In the genomic region with DNA sequence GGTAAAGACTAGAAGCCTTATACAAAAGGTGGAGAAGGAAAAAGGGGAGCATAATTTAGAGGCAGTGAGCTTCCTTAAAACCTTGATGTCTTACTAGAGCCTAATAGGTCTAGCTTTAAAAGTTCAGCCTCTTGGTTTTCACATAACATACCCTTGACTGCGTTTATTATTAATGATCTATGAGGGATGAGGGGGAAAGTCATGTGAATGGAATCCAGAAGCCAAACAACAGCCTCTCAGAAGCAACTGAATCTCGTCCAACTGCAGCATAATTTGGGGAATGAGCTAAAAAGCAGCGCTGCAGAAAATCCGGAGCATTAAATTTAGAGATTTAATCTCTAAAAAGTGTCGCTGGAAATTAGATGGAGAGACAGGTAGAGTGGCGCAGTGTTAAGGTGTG, we compare ENCODE assay signal across 20 mouse cellular contexts. TPM values are rescaled to one million over a fixed set of nuclear protein-coding genes. Genes with fewer than 3 reads are reported as not detected.
DNase-seq lines count a peak whose midpoint lies in the region; ATAC-seq and TF ChIP-seq lines count a peak whose summit lies in the region.
"Had no signal": no experiment of that assay in that cellular context is flagged by ENCODE, and none has a peak within 500 bp of the region (broad histone marks: within the 10 kb centered on the region; RNA-seq: fewer than 3 reads in every experiment).

No protein-coding gene starts in this region.

- DNase-seq in kidney, adult 2 months: peak; percentile 6
- no peak for DNase-seq in kidney, adult 11 months
- peak; percentile 71 for DNase-seq in lung, embryonic 14.5 days
- no peak for DNase-seq in lung, postnatal 25 days (ENCODE audit: low spot score)
- peak; percentile 66 for DNase-seq in Muller cell, postnatal 12 days (ENCODE audit: inconsistent ontology term)
- peak; percentile 25 for DNase-seq in kidney, postnatal 14 days
- no peak for DNase-seq in ovary, postnatal 10 days (ENCODE audit: low spot score)
- no peak for DNase-seq in cerebellum, adult 11-12 months
- DNase-seq: cerebellum, postnatal 10 days; layer of hippocampus, adult 9-11 months; spleen, adult 18-20 months had no signal

- no peak for TF ChIP-seq CTCF in kidney, adult 2 months (conservative IDR thresholded peaks at IDR 0.05; ENCODE audit: insufficient read depth, insufficient read length, low read depth, low read length)
- no peak for TF ChIP-seq CTCF in lung, embryonic 14.5 days (IDR thresholded peaks at IDR 0.05; ENCODE audit: low read depth)

- peak; percentile 35; the same call in 1 of the 2 replicates for ATAC-seq in lung, embryonic 14.5 days (ENCODE audit: insufficient read depth)

- H3K27ac ChIP-seq in kidney, adult 2 months (ENCODE audit: insufficient read depth, low read depth, low read length): no peak overlapping the region
- H3K27ac ChIP-seq in lung, embryonic 14.5 days (ENCODE audit: low read depth): peak overlapping the region; percentile 48; the same call in 1 of the 2 replicates
- H3K27ac ChIP-seq: forebrain, embryonic 12.5 days; hindbrain, embryonic 12.5 days; left cerebral cortex, adult 2 months; limb, embryonic 15.5 days; liver, embryonic 15.5 days; neural tube, embryonic 15.5 days had no signal

- no peak for TF ChIP-seq POLR2A in kidney, adult 2 months (IDR thresholded peaks at IDR 0.05; ENCODE audit: low read depth, low read length)

- H3K36me3 ChIP-seq in kidney, adult 2 months (ENCODE audit: control insufficient read depth, insufficient read depth, low read length): no peaks in the 10 kb centered on the region
- H3K36me3 ChIP-seq in lung, embryonic 14.5 days (ENCODE audit: insufficient read depth): no peaks in the 10 kb centered on the region
- H3K36me3 ChIP-seq: forebrain, embryonic 12.5 days; G1E; hindbrain, embryonic 12.5 days; limb, embryonic 15.5 days; liver, embryonic 15.5 days; neural tube, embryonic 15.5 days had no signal

- H3K9ac ChIP-seq in lung, embryonic 14.5 days: no peak overlapping the region
- H3K9ac ChIP-seq: forebrain, embryonic 12.5 days; hindbrain, embryonic 12.5 days; limb, embryonic 15.5 days; liver, embryonic 15.5 days; neural tube, embryonic 15.5 days had no signal

- no peak overlapping the region for H3K4me2 ChIP-seq in lung, embryonic 14.5 days
- H3K4me2 ChIP-seq: forebrain, embryonic 12.5 days; hindbrain, embryonic 12.5 days; limb, embryonic 15.5 days; liver, embryonic 15.5 days; midbrain, embryonic 11.5 days; neural tube, embryonic 15.5 days had no signal

- no peaks in the 10 kb centered on the region for H3K9me3 ChIP-seq in lung, embryonic 14.5 days (ENCODE audit: low read depth, low read length)
- H3K9me3 ChIP-seq: forebrain, embryonic 12.5 days; G1E; hindbrain, embryonic 12.5 days; limb, embryonic 15.5 days; liver, embryonic 15.5 days; neural tube, embryonic 15.5 days had no signal

- 57% methylated on average over 6 of the region's 6 CpGs for WGBS in kidney, adult 2 months
- 32% methylated on average over 6 of the region's 6 CpGs for WGBS in lung, embryonic 14.5 days

- H3K4me1 ChIP-seq in kidney, adult 2 months (ENCODE audit: control insufficient read depth, insufficient read depth, low read length): no peaks in the 10 kb centered on the region
- H3K4me1 ChIP-seq in lung, embryonic 14.5 days (ENCODE audit: insufficient read depth): 0 out of 2 replicates have a peak, but pooled peaks cover 4% of the 10 kb centered on the region
- H3K4me1 ChIP-seq: forebrain, embryonic 12.5 days; hindbrain, embryonic 12.5 days; limb, embryonic 15.5 days; liver, embryonic 15.5 days; neural tube, embryonic 15.5 days had no signal

- no peaks in the 10 kb centered on the region for H3K27me3 ChIP-seq in kidney, adult 2 months (replicated peaks; ENCODE audit: control insufficient read depth, insufficient read depth, low read length)
- H3K27me3 ChIP-seq in lung, embryonic 14.5 days (ENCODE audit: insufficient read depth, low read length): no peaks in the 10 kb centered on the region
- H3K27me3 ChIP-seq: CH12.LX; forebrain, embryonic 12.5 days; hindbrain, embryonic 12.5 days; limb, embryonic 15.5 days; liver, embryonic 15.5 days; neural tube, embryonic 15.5 days had no signal

- no peak overlapping the region for H3K4me3 ChIP-seq in kidney, adult 2 months (ENCODE audit: insufficient read depth, low read depth, low read length)
- no peak overlapping the region for H3K4me3 ChIP-seq in lung, embryonic 14.5 days (ENCODE audit: low read depth, low read length)
- H3K4me3 ChIP-seq: forebrain, embryonic 12.5 days; hindbrain, embryonic 12.5 days; left cerebral cortex, adult 2 months; limb, embryonic 15.5 days; liver, embryonic 15.5 days; neural tube, embryonic 15.5 days had no signal

RNA-seq across cellular contexts. Expression of a gene that starts 54.8 kb away (rescaled TPM):
- 0.67 and 1.5 TPM in 2 replicates for polyA plus RNA-seq in kidney, adult 2 months (2012; rRNA removed)
- polyA plus RNA-seq in lung, embryonic 14.5 days (2014; fragmentation: Nextera tagmentation; extraction: Ambion mirVana): 3.0 and 6.1 TPM in 2 replicates

Comparison
In these comparisons a context has a peak if more than half of its experiments do, and no peak if none do; other contexts are left out.
1. DNase-seq: peak in kidney, adult 2 months (single experiment), lung, embryonic 14.5 days (single experiment), Muller cell, postnatal 12 days (single experiment) and kidney, postnatal 14 days (single experiment); none in kidney, adult 11 months (single experiment), lung, postnatal 25 days (single experiment), ovary, postnatal 10 days (single experiment) and cerebellum, adult 11-12 months (single experiment).